Mouse (Mus musculus): ENCODE results near the gene Prokr2. TPM values are rescaled to one million over a fixed set of nuclear protein-coding genes. Genes with fewer than 3 reads are reported as not detected.

The Prokr2 gene
- polyA plus RNA-seq, 1 experiment from 2014 or later = 0.18 TPM

DNA sequence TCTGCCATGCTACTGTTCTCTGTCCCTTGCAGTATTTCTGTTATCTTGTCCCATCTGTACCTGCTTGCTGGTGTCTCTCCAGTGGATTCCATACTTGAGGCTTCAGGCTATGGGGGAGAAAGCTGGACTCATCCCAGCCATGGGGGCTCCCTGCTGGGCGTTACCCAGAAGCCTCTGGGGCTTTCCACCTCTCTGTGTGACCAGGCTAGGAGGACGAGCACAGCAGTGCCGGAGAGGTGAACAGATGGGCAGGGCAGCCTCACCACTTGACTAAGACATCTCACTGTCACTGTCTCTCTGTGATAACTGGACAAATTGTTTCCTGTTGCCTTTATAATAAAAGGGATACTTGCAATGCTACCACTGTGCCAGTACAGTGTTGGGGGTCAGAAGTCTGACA, 9.5 kb downstream of the Prokr2 start:
- 72% methylated on average over 3 of the region's 3 CpGs for WGBS
- H3K4me1 ChIP-seq (replicated peaks; ENCODE audit: control insufficient read depth, insufficient read depth, low read length) = no peaks in the 10 kb centered on the region
- no peaks in the 10 kb centered on the region for H3K36me3 ChIP-seq (ENCODE audit: control insufficient read depth, insufficient read depth, low read length)
- no peak overlapping the region for H3K4me3 ChIP-seq (ENCODE audit: low read depth, low read length)
- DNase-seq (ENCODE audit: low spot score) = no peak
- no peak overlapping the region for H3K9ac ChIP-seq (ENCODE audit: low read length)
- H3K27ac ChIP-seq (ENCODE audit: low read depth) = no peak overlapping the region
- ATAC-seq (replicated peaks; ENCODE audit: low FRiP score, low TSS enrichment, low read depth) = no peak
- H3K9me3 ChIP-seq (ENCODE audit: control insufficient read depth, low read length) = no peaks in the 10 kb centered on the region
- H3K4me2 ChIP-seq (ENCODE audit: low read length) = no peak overlapping the region
- H3K27me3 ChIP-seq (replicated peaks; ENCODE audit: control insufficient read depth, insufficient read depth, low read length) = no peaks in the 10 kb centered on the region

DNA sequence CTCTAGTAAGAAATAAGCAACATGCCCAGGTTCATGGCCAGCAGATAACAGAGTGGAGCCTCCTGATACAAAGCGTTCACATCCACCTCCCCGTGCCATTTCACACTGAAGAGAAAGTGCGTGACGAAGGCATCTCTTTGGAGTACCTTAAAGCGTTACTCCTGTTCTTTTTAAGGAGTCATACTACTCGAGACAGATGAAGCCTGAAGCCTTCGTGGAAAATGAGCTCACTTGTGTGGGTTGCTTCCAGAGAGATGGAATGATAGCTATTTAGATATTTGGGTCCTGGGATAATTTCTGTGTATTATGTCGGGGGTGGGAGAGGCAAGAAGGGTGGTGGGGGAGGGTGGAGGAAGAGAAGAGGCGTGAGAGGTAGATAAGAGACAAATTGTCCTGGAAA, 10.1 kb downstream of the Prokr2 start:
- WGBS = 70% methylated on average over 9 of the region's 9 CpGs
- Histone ChIP-seq H3K9ac (ENCODE audit: low read length) (no peak overlapping the region), H3K4me1 (replicated peaks; ENCODE audit: control insufficient read depth, insufficient read depth, low read length) (no peaks in the 10 kb centered on the region), H3K4me3 (ENCODE audit: low read depth, low read length) (no peak overlapping the region), H3K4me2 (ENCODE audit: low read length) (no peak overlapping the region), H3K27me3 (replicated peaks; ENCODE audit: control insufficient read depth, insufficient read depth, low read length) (no peaks in the 10 kb centered on the region), H3K9me3 (ENCODE audit: control insufficient read depth, low read length) (no peaks in the 10 kb centered on the region), H3K36me3 (ENCODE audit: control insufficient read depth, insufficient read depth, low read length) (no peaks in the 10 kb centered on the region), H3K27ac (ENCODE audit: low read depth) (no peak overlapping the region)
- ATAC-seq (replicated peaks; ENCODE audit: low FRiP score, low TSS enrichment, low read depth) = no peak
- no peak for DNase-seq (ENCODE audit: low spot score)

GRCm38 (mm10) chr2:132373748-132374147, 11.5 kb downstream of the Prokr2 start:
- Histone ChIP-seq H3K4me3 (ENCODE audit: low read depth, low read length) (no peak overlapping the region), H3K36me3 (ENCODE audit: control insufficient read depth, insufficient read depth, low read length) (no peaks in the 10 kb centered on the region), H3K27me3 (replicated peaks; ENCODE audit: control insufficient read depth, insufficient read depth, low read length) (no peaks in the 10 kb centered on the region), H3K9ac (ENCODE audit: low read length) (no peak overlapping the region), H3K4me1 (replicated peaks; ENCODE audit: control insufficient read depth, insufficient read depth, low read length) (no peaks in the 10 kb centered on the region), H3K27ac (ENCODE audit: low read depth) (no peak overlapping the region), H3K4me2 (ENCODE audit: low read length) (no peak overlapping the region), H3K9me3 (ENCODE audit: control insufficient read depth, low read length) (no peaks in the 10 kb centered on the region)
- DNase-seq (ENCODE audit: low spot score) (no peak), ATAC-seq (replicated peaks; ENCODE audit: low FRiP score, low TSS enrichment, low read depth) (no peak)
- 90% methylated on average over 17 of the region's 17 CpGs for WGBS

DNA sequence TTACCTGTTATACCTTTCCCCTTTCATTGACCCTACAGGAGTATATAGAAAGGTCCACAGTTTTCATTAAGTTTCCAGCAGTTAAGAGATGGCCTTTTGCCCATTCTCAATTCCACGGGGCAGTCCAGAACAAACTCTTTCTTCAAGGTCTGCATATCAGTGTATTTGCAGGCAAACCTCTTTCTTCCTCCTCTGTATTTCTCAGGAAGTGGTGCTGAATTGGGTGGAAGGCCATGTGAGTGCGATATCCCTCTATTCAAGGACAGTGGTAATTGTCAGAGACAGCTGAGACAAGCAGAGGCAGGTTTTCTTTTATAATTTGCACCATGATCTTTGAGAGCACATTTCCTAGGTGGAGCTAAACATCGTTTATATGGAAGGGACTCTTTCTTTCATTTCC, 16.8 kb downstream of the Prokr2 start:
- Histone ChIP-seq H3K4me2 (ENCODE audit: low read length) (no peak overlapping the region), H3K4me3 (ENCODE audit: low read depth, low read length) (no peak overlapping the region), H3K4me1 (replicated peaks; ENCODE audit: control insufficient read depth, insufficient read depth, low read length) (no peaks in the 10 kb centered on the region), H3K27ac (ENCODE audit: low read depth) (no peak overlapping the region), H3K27me3 (replicated peaks; ENCODE audit: control insufficient read depth, insufficient read depth, low read length) (no peaks in the 10 kb centered on the region), H3K36me3 (ENCODE audit: control insufficient read depth, insufficient read depth, low read length) (no peaks in the 10 kb centered on the region), H3K9ac (ENCODE audit: low read length) (no peak overlapping the region), H3K9me3 (ENCODE audit: control insufficient read depth, low read length) (no peaks in the 10 kb centered on the region)
- no peak for DNase-seq (ENCODE audit: low spot score)
- 85% methylated on average over 3 of the region's 3 CpGs for WGBS
- ATAC-seq (replicated peaks; ENCODE audit: low FRiP score, low TSS enrichment, low read depth) = no peak

DNA sequence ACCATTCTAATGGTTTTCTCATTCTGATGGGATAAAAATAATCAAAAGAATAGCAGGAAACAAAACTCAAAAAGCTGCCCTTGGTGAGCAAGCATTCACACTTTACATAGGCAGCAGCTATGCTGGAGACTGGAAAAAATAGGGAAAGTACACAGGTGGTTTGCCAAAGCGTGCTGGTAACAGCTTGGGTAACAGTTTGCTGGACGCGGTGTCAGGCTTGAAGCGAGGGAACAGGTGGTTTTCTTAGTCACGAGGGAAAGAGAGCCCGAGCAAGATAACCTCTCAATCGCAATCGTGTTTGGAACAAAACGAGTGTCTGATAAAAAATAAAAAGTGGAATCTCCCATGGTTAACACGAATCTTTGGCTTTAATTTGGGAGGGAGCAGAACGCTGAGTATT, 41.4 kb downstream of the Prokr2 start:
- no peaks in the 10 kb centered on the region for H3K36me3 ChIP-seq (ENCODE audit: control insufficient read depth, insufficient read depth, low read length)
- H3K9ac ChIP-seq (ENCODE audit: low read length) = no peak overlapping the region
- H3K9me3 ChIP-seq (ENCODE audit: control insufficient read depth, low read length) = no peaks in the 10 kb centered on the region
- H3K27me3 ChIP-seq (replicated peaks; ENCODE audit: control insufficient read depth, insufficient read depth, low read length) = no peaks in the 10 kb centered on the region
- 90% methylated on average over 11 of the region's 11 CpGs for WGBS
- no peak overlapping the region for H3K4me3 ChIP-seq (ENCODE audit: low read depth, low read length)
- no peaks in the 10 kb centered on the region for H3K4me1 ChIP-seq (replicated peaks; ENCODE audit: control insufficient read depth, insufficient read depth, low read length)
- DNase-seq (ENCODE audit: low spot score) = no peak
- ATAC-seq (replicated peaks; ENCODE audit: low FRiP score, low TSS enrichment, low read depth) = no peak
- H3K4me2 ChIP-seq (ENCODE audit: low read length) = no peak overlapping the region
- no peak overlapping the region for H3K27ac ChIP-seq (ENCODE audit: low read depth)

GRCm38 (mm10) chr2:132341293-132341692, 44.0 kb downstream of the Prokr2 start:
- H3K27me3 ChIP-seq (replicated peaks; ENCODE audit: control insufficient read depth, insufficient read depth, low read length) = no peaks in the 10 kb centered on the region
- no peak overlapping the region for H3K4me2 ChIP-seq (ENCODE audit: low read length)
- DNase-seq (ENCODE audit: low spot score) (no peak), ATAC-seq (replicated peaks; ENCODE audit: low FRiP score, low TSS enrichment, low read depth) (no peak)
- H3K36me3 ChIP-seq (ENCODE audit: control insufficient read depth, insufficient read depth, low read length) = no peaks in the 10 kb centered on the region
- WGBS = 85% methylated on average over 3 of the region's 3 CpGs
- no peak overlapping the region for H3K27ac ChIP-seq (ENCODE audit: low read depth)
- no peak overlapping the region for H3K9ac ChIP-seq (ENCODE audit: low read length)
- no peaks in the 10 kb centered on the region for H3K9me3 ChIP-seq (ENCODE audit: control insufficient read depth, low read length)
- H3K4me3 ChIP-seq (ENCODE audit: low read depth, low read length) = no peak overlapping the region
- no peaks in the 10 kb centered on the region for H3K4me1 ChIP-seq (replicated peaks; ENCODE audit: control insufficient read depth, insufficient read depth, low read length)

GRCm38 (mm10) chr2:132340350-132340749, 44.9 kb downstream of the Prokr2 start:
- Histone ChIP-seq H3K4me3 (ENCODE audit: low read depth, low read length) (no peak overlapping the region), H3K36me3 (ENCODE audit: control insufficient read depth, insufficient read depth, low read length) (no peaks in the 10 kb centered on the region), H3K9ac (ENCODE audit: low read length) (no peak overlapping the region), H3K27me3 (replicated peaks; ENCODE audit: control insufficient read depth, insufficient read depth, low read length) (no peaks in the 10 kb centered on the region), H3K9me3 (ENCODE audit: control insufficient read depth, low read length) (no peaks in the 10 kb centered on the region), H3K27ac (ENCODE audit: low read depth) (no peak overlapping the region), H3K4me1 (replicated peaks; ENCODE audit: control insufficient read depth, insufficient read depth, low read length) (no peaks in the 10 kb centered on the region), H3K4me2 (ENCODE audit: low read length) (no peak overlapping the region)
- ATAC-seq (replicated peaks; ENCODE audit: low FRiP score, low TSS enrichment, low read depth) (no peak), DNase-seq (ENCODE audit: low spot score) (no peak)
- 60% methylated on average over 2 of the region's 2 CpGs for WGBS

DNA sequence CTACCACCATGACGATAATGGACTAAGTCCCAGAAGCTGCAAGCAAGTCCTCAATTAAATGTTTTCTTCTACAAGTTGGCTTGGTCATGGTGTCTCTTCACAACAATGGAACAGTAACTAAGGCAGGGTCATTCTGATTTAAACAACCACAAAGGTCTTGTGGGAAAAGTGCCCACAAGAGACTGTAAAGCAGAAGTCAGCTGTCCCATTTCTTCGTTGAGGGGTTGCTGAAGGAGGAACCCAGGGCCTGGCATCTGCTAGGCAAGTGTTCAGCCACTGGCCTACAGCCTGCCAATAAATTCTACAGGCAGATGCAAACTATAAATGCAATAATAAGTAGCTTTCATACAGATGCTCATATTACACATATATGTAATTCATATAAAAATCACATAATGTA, 48.0 kb downstream of the Prokr2 start:
- ATAC-seq (replicated peaks; ENCODE audit: low FRiP score, low TSS enrichment, low read depth) (no peak), DNase-seq (ENCODE audit: low spot score) (no peak)
- no peaks in the 10 kb centered on the region for H3K36me3 ChIP-seq (ENCODE audit: control insufficient read depth, insufficient read depth, low read length)
- no peak overlapping the region for H3K9ac ChIP-seq (ENCODE audit: low read length)
- WGBS = 70% methylated on average over 2 of the region's 2 CpGs
- no peak overlapping the region for H3K27ac ChIP-seq (ENCODE audit: low read depth)
- no peaks in the 10 kb centered on the region for H3K9me3 ChIP-seq (ENCODE audit: control insufficient read depth, low read length)
- no peaks in the 10 kb centered on the region for H3K4me1 ChIP-seq (replicated peaks; ENCODE audit: control insufficient read depth, insufficient read depth, low read length)
- H3K4me2 ChIP-seq (ENCODE audit: low read length) = no peak overlapping the region
- H3K27me3 ChIP-seq (replicated peaks; ENCODE audit: control insufficient read depth, insufficient read depth, low read length) = no peaks in the 10 kb centered on the region
- no peak overlapping the region for H3K4me3 ChIP-seq (ENCODE audit: low read depth, low read length)

- no peak overlapping the region for H3K4me3 ChIP-seq (ENCODE audit: low read depth, low read length)
- H3K4me2 ChIP-seq (ENCODE audit: low read length) = no peak overlapping the region
- H3K4me1 ChIP-seq (replicated peaks; ENCODE audit: control insufficient read depth, insufficient read depth, low read length) = no peaks in the 10 kb centered on the region
- H3K27me3 ChIP-seq (replicated peaks; ENCODE audit: control insufficient read depth, insufficient read depth, low read length) = no peaks in the 10 kb centered on the region
- no peak overlapping the region for H3K27ac ChIP-seq (ENCODE audit: low read depth)
- WGBS = 57% methylated on average over 4 of the region's 4 CpGs
- no peak overlapping the region for H3K9ac ChIP-seq (ENCODE audit: low read length)
- no peak for DNase-seq (ENCODE audit: low spot score)
- no peaks in the 10 kb centered on the region for H3K36me3 ChIP-seq (ENCODE audit: control insufficient read depth, insufficient read depth, low read length)
- no peaks in the 10 kb centered on the region for H3K9me3 ChIP-seq (ENCODE audit: control insufficient read depth, low read length)
- no peak for ATAC-seq (replicated peaks; ENCODE audit: low FRiP score, low TSS enrichment, low read depth)
Observed at GRCm38 (mm10) chr2:132323541-132323940, 61.7 kb downstream of the Prokr2 start.
